8 mouse cellular contexts compared by ENCODE assay signal in genomic region chrX:168935447-168935846, GRCm38 (mm10).
DNase-seq lines count a peak whose midpoint lies in the region; ATAC-seq and TF ChIP-seq lines count a peak whose summit lies in the region.
"Had no signal": no experiment of that assay in that cellular context is flagged by ENCODE, and none has a peak within 500 bp of the region (broad histone marks: within the 10 kb centered on the region; RNA-seq: fewer than 3 reads in every experiment).

No protein-coding gene starts in this region.

- no peaks in the 10 kb centered on the region for H3K36me3 ChIP-seq in intestine, postnatal 0 days (ENCODE audit: control insufficient read depth, insufficient read depth)
- no peaks in the 10 kb centered on the region for H3K36me3 ChIP-seq in intestine, embryonic 16.5 days (ENCODE audit: control insufficient read depth, insufficient read depth, low read length)
- H3K36me3 ChIP-seq: neural tube, embryonic 12.5 days had no signal

- H3K4me1 ChIP-seq in intestine, postnatal 0 days (replicated peaks; ENCODE audit: control insufficient read depth, insufficient read depth, low read length): no peaks in the 10 kb centered on the region
- no peaks in the 10 kb centered on the region for H3K4me1 ChIP-seq in intestine, embryonic 16.5 days (ENCODE audit: control insufficient read depth, insufficient read depth, low read length)
- H3K4me1 ChIP-seq: neural tube, embryonic 12.5 days had no signal

- H3K4me2 ChIP-seq in intestine, postnatal 0 days (replicated peaks; ENCODE audit: low read depth): no peak overlapping the region
- H3K4me2 ChIP-seq in intestine, embryonic 16.5 days (ENCODE audit: low read depth, low read length): no peak overlapping the region
- H3K4me2 ChIP-seq: neural tube, embryonic 12.5 days had no signal

- DNase-seq in thymus, postnatal 4 days: peak; percentile 11
- no peak for DNase-seq in thymus, postnatal 25 days
- DNase-seq in forelimb bud, embryonic 11.5 days (ENCODE audit: low read depth, low spot score): peak; percentile 26
- DNase-seq in right cerebral cortex, adult 2 months (ENCODE audit: low spot score in 2 of 2): peak; percentile 17 to 30
- no peak for DNase-seq in frontal cortex, postnatal 10 days (ENCODE audit: low spot score in 2 of 2)

- no peak overlapping the region for H3K9ac ChIP-seq in intestine, postnatal 0 days (ENCODE audit: low read depth, low read length)
- H3K9ac ChIP-seq in intestine, embryonic 16.5 days (ENCODE audit: low read depth, low read length): no peak overlapping the region
- H3K9ac ChIP-seq: neural tube, embryonic 12.5 days had no signal

- peak; percentile 68 for TF ChIP-seq CTCF in intestine, postnatal 0 days (IDR thresholded peaks at IDR 0.05; ENCODE audit: low read depth)

- no peaks in the 10 kb centered on the region for H3K9me3 ChIP-seq in intestine, postnatal 0 days (ENCODE audit: control insufficient read depth)
- no peaks in the 10 kb centered on the region for H3K9me3 ChIP-seq in intestine, embryonic 16.5 days (ENCODE audit: control insufficient read depth, low read length)
- H3K9me3 ChIP-seq: neural tube, embryonic 12.5 days had no signal

- H3K4me3 ChIP-seq in intestine, postnatal 0 days (ENCODE audit: low read depth, low read length): no peak overlapping the region
- no peak overlapping the region for H3K4me3 ChIP-seq in intestine, embryonic 16.5 days (ENCODE audit: low read length)
- H3K4me3 ChIP-seq: neural tube, embryonic 12.5 days had no signal

- ATAC-seq in intestine, postnatal 0 days: no peak
- no peak for ATAC-seq in intestine, embryonic 16.5 days

- no peaks in the 10 kb centered on the region for H3K27me3 ChIP-seq in intestine, postnatal 0 days (replicated peaks; ENCODE audit: control insufficient read depth, insufficient read depth, low read length)
- no peaks in the 10 kb centered on the region for H3K27me3 ChIP-seq in intestine, embryonic 16.5 days (replicated peaks; ENCODE audit: control insufficient read depth, insufficient read depth, low read length)
- H3K27me3 ChIP-seq: neural tube, embryonic 12.5 days had no signal

- 12% methylated on average over 3 of the region's 3 CpGs for WGBS in intestine, postnatal 0 days
- 9% methylated on average over 3 of the region's 3 CpGs for WGBS in intestine, embryonic 16.5 days

- no peak overlapping the region for H3K27ac ChIP-seq in intestine, postnatal 0 days (ENCODE audit: low read depth, low read length)
- H3K27ac ChIP-seq in intestine, embryonic 16.5 days (ENCODE audit: low read length): no peak overlapping the region
- H3K27ac ChIP-seq: neural tube, embryonic 12.5 days had no signal

Comparison
In these comparisons a context has a peak if more than half of its experiments do, and no peak if none do; other contexts are left out.
1. DNase-seq: peak in thymus, postnatal 4 days (single experiment), forelimb bud, embryonic 11.5 days (single experiment) and right cerebral cortex, adult 2 months (2 of 2); none in thymus, postnatal 25 days (single experiment) and frontal cortex, postnatal 10 days (0 of 2).